ENCODE assay signal across 20 mouse cellular contexts in genomic region chr16:33482309-33482708, GRCm38 (mm10). TPM values are rescaled to one million over a fixed set of nuclear protein-coding genes. Genes with fewer than 3 reads are reported as not detected.
"Had no signal": no experiment of that assay in that cellular context is flagged by ENCODE, and none has a peak within 500 bp of the region (broad histone marks: within the 10 kb centered on the region; RNA-seq: fewer than 3 reads in every experiment).

No protein-coding gene starts in this region.

- ATAC-seq: midbrain, embryonic 16.5 days had no signal

- H3K4me2 ChIP-seq: lung, embryonic 14.5 days; midbrain, embryonic 12.5 days; neural tube, embryonic 13.5 days; neural tube, embryonic 15.5 days had no signal

- H3K9me3 ChIP-seq: midbrain, embryonic 10.5 days; midbrain, embryonic 12.5 days; neural tube, embryonic 13.5 days; neural tube, embryonic 15.5 days had no signal

- H3K4me1 ChIP-seq: midbrain, embryonic 10.5 days; neural tube, embryonic 13.5 days; neural tube, embryonic 15.5 days had no signal

- H3K9ac ChIP-seq: lung, embryonic 14.5 days; midbrain, embryonic 12.5 days; neural tube, embryonic 13.5 days; neural tube, embryonic 15.5 days had no signal

- H3K27me3 ChIP-seq: midbrain, embryonic 12.5 days; neural tube, embryonic 13.5 days; neural tube, embryonic 15.5 days had no signal

- H3K4me3 ChIP-seq: midbrain, embryonic 10.5 days; midbrain, embryonic 12.5 days; myocyte; neural tube, embryonic 13.5 days; neural tube, embryonic 15.5 days had no signal

- DNase-seq: lung, embryonic 14.5 days; lung, postnatal 10 days; lung, postnatal 4 days; midbrain, embryonic 14.5 days; retina, postnatal 1 day; right cerebral cortex, adult 18-20 months; right cerebral cortex, postnatal 25 days; right cerebral cortex, postnatal 4 days; spleen, adult 18-20 months; thymus, adult 18-20 months; thymus, postnatal 14 days; thymus, postnatal 36 days had no signal

- H3K27ac ChIP-seq: midbrain, embryonic 10.5 days; midbrain, embryonic 12.5 days; neural tube, embryonic 13.5 days; neural tube, embryonic 15.5 days had no signal

RNA-seq across cellular contexts. Expression of gene Slc12a8, which starts 34.8 kb away (rescaled TPM):
- total RNA-seq: megakaryocyte, adult 5-6 weeks; megakaryocyte-erythroid progenitor cell, adult 5-6 weeks had no signal
